Mouse (Mus musculus) granulocyte monocyte progenitor cell, adult 5-6 weeks (primary cell): ENCODE results near the gene Atp2b1. TPM values are rescaled to one million over a fixed set of nuclear protein-coding genes. Genes with fewer than 3 reads are reported as not detected.

Experiments
- ATAC-seq: replicated peaks from 2 replicates; pipeline ENCODE4 v1.8.0; 2016; ENCODE audit warnings: mild to moderate bottlenecking, moderate TSS enrichment, inconsistent platforms; ENCODE audit not compliant: poor library complexity, severe bottlenecking
- total RNA-seq, 2 experiments: library from RNA; stranded (forward) in 1 of 2; stranded (reverse) in 1 of 2; fragments of 200-712, 200-1000 nt in 1 of 2; fragments of >200 nt in 1 of 2; fragmentation: Nextera tagmentation in 1 of 2; gene quantifications; 2 replicates each; pipeline ENCODE4 v1.2.3; 2014 to 2017

Atp2b1 gene
- total RNA-seq (2014; fragmentation: Nextera tagmentation) (32.1 and 40.7 TPM in 2 replicates), total RNA-seq (2017) (54.3 and 61.8 TPM in 2 replicates)

DNA sequence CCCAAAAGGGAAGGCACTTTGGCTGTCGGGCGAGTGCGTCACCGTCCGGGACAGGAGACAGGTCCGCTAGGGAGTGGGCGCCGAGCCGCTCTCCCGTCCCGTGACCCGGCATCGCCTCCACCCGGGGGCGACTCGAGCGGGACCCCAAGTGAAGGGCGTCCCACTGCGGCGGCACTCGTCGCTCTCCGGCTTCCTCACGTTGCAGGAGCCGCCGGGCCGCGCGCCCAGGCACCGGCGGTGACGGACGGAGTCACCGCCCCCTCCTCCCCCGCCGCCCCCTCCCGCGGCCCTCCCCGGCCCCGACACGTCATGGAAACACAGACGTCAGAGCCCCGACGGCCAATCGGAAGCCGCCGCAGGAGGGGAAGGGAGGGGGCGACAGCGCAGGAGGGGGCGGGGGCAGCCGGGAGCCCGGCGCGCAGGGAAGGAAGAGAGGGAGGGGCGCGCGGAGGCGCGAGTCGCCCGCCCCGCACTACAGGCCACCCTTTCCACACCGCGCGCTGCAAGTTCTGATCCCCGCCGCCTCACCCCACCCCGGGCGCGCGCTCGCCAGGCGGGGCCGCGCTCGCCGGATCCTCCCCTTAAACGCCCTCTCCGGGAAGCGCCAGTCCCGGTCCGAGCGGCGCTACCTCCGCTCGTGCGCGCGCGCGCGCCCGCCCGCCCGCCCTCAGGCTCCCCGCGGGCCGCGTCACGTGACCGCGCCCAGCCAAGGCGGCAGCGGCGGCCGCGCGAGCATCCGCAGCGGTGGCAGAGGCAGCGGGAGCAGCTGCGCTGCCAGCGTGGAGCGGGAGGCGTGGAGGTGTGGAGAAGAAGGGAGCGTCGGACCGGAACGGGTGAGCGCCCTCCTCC, at the start of gene Atp2b1:
Atp2b1 (plus strand) TSS at position 446 of the 849 bp plus-strand sequence.
- ATAC-seq, result peak; percentile 76

DNA sequence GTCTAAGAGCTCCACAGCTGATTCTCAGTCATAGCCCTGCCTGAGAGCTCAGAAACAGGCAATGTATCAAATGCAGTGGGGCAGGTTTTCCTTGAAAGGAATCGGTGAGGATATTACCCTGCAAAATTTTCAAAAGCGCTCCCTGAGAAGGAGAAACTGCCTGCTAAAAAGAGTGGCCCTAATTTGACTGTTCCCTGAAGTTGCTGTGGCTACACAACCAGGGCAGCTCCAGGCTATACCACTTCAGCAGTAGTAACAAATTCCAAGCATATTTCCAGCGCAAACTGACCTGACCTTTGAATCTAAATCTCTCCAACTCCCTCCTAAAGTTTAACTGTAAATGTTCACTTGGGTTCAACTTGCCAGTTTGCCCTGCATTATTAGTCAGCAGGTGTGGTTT, 49.4 kb upstream of the Atp2b1 start:
- no peak for ATAC-seq

DNA sequence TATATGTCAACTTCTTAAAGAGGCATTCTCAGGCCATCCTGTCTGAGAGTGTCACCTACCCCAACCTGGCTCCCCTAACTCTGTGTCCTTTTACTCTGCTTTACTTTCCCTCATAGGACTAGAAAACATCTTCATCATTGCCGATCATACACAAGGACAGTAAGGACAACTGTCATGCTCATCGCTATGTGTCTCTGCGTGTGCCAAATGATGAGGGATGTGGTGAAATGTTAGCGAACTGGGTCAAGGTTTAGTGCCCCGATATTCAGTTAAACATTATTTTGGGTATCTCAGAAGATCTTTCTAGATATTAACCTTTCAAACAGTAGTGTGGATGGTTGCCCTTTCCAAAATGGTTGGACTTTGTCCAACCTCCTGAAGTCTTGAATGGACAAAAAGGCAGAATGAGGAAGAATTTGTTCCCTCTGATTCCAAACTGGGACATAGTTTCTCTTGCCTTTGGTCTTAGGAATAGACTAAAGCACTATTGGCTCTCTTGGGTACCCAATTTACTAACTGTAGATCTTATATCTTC, 47.3 kb upstream of the Atp2b1 start:
- no peak for ATAC-seq

DNA sequence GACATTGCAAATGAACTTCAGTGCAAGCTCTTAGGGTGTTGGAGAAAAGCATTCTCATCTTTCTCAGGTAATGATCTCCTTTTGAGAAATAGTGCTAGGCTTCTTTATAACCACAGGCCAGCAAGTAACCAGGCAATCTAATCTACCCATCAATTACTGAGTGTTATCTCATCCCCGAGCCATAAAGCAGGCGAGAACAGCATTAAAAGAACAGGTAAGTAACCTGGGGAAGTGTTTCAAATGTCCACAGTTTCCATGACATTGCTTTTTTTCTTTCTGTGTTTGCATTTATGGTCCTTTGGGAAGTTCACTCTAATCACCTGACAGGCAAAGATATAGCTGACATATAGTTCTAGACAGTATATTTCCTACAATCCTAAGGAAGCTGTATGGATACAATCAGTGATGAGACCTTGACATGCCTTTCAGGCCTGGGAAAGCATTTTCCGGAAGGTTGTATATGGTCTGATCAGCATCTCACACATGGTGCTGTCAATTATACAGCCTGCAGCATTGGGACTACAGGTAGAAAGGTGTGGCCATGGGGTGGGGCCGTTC, 45.8 kb upstream of the Atp2b1 start:
- no peak for ATAC-seq

DNA sequence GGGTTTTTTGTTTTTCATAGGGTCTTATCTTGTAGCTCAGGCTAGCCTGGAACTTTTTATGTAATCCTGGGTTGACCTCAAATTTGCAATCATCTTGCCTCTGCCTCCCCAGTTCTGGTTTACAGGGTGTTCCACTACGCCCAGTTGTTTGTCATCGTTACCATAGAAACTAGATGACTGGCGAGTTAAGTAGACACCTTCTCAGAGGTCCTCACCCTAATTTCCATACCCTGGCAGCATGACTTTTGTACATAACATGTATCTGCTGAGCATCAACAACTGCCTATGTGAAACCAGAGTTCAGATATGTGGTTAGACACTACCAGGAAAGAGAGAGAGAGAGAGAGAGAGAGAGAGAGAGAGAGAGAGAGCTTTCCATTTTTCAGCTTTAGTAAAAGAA, 36.4 kb upstream of the Atp2b1 start:
- ATAC-seq, result peak; percentile 20

DNA sequence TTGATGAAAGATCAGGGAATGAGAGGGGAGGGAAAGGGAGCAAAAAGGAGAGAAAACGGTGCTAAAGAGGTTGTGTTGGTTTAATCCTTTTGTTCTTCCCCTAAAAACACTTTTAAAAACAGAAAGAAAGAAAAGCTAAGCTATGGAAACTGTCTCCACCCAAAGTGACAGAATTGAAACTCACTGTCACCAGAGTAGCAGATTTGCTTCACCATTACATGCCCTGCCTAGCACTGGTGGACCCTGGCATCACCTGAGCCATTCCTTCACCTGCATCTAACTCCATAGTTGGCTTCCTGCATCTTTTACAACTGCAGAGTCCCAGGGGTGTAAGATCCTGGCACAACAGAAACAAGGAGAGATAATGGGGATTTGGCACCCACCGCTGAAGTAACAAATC, 35.6 kb upstream of the Atp2b1 start:
- ATAC-seq, result no peak

DNA sequence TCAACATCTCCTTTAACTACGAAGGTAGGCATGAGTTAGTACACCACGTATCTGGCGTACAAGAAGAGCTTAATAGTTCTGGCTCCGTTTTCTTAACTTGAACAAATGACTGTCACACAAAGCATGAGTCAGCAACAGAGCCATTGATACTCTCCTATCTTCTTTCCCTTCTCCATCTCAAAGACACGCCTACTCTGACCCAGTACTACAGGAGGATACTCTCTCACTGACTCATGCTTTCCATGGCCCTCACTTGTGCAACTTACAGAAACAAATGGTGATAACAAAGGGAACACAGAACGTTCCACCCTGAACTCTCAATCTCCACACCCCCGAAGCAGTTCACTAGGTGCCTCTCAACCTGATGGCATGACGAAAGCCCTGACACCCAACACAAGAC, 34.1 kb upstream of the Atp2b1 start:
- ATAC-seq, result peak; percentile 70

DNA sequence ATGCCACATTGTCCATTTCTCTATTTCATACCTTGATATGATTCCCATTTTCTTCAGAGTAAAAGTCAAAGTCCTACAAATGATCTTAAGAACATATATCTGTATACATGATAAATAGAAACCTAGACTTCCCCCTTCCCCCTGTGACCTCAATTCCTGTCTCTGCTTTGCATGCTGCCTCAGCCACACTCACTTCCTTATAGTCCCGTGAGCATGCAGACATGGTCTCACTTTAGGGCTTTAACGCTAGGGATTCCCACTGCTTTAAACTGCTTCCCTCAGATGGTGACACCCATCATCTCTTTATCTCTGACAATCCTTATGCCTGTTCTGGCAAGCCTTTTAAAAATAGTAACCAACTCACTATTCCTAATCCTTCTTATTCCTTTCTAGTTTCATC, 33.5 kb upstream of the Atp2b1 start:
- peak; percentile 80 for ATAC-seq

DNA sequence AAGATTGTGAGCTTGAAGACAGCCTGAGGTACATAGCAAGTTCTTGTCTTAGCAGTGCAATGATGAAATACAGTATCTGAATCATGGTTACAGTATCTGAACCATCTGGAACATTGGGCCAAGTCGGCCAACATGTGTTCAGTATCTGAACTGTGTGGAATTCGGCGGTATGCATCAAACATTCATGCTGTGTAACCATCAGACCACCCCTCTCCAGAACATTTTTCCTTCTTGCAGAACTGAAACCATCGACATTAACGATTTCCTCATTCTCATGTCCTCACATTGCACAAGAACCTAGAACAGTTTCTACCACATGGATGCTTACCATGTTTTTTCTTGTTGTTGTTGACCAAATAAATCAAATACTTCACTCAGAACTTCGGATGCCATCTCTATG, 32.7 kb upstream of the Atp2b1 start:
- ATAC-seq, result peak; percentile 64

DNA sequence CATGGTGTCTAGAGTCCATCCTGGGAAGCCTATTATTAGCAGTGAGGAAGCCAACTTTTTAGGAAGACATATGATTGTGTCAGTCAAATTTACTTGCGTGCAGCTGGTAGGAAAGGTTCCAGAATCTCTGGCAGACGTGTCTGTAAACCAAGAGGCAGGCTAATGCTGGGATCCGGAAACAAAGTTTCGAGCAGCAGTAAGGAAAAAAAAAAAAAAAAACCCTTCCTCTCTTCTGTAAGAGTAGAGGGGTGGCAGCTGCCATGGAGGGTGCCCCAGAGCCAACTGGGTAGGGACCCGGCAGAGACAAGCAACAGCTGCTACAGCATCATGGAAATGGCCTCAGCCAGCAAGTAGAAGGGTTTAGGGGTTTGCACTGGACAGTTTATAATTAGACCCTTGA, 31.6 kb upstream of the Atp2b1 start:
- no peak for ATAC-seq

DNA sequence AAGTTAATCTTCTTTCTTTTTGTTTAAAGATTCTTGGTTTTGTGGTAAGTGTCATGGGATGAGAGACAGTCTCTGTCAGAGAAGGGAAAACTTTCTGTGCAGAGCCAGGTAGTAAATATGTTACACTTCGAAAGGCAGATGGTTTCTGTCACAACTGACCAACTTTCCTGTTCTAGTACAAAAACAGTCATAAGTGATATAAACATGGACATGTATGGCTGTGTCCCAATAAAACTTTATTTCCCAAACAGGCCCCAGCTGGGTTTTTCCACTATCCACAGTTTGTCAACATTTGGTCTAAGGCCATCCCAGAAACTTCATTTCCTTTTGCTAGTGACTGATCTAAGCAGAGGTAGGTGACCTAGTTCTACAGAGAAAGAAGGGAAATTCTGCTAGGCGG, 29.8 kb upstream of the Atp2b1 start:
- ATAC-seq, result no peak

DNA sequence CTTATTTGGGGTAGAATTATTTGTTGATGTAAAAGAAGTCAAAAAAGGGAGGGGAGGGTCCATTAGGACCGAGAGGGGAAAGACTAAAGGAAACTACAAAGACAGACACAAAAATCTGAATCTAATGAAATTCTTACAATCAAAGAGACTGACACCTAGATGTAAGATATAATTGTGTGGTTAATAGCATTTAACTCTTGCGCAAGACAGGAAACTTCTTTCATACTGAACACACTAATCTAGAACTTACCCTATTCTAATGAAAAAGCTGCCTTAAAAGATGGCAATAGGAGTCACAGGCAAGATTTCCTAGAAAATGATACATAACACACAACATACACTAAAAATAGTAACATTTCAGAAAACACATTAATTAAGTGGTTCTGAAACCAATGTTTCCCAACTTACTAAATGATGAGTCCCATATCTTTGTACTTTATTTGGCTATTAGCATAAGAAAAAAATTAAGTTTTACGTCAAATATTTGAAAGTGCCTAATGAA, 27.4 kb upstream of the Atp2b1 start:
- peak; percentile 53; the same call in 1 of the 2 replicates for ATAC-seq

DNA sequence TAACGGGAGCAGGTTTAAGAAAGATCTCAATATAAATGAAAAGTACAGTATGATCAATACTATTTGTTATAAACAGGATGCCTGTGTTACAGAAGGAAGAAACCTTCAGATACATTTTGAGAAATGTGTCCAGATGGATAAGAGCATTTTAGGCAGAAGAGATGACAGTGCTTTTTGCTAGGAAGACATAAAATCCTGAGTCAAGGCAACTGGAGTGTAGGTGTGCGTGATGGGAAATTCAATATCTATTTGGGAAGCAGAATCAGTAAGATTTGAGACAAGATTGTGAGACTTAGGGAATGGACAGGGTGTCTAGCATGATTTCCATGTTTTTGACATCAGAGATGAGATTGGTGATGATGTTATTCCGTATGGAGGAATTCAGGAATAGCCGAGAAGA, 22.8 kb upstream of the Atp2b1 start:
- ATAC-seq, result no peak

DNA sequence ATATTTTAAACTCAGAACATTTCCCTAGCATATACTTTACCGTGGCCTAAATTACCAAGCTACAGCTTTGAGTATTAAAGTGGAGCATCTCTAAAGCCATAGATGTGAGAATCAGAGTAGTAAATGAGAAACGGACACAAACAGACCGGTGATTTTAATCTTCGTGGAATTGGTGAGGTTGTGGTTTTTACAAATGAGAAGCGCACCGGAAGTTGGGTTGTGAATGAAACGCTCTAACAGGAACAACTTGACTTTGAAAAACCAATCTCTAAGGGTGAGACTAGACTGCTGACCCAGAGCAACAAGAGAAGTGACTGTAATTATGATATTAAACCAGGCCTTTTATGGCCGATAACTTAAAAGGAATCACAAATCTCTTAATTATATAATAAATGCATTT, 16.7 kb upstream of the Atp2b1 start:
- peak; percentile 22; the same call in 1 of the 2 replicates for ATAC-seq

DNA sequence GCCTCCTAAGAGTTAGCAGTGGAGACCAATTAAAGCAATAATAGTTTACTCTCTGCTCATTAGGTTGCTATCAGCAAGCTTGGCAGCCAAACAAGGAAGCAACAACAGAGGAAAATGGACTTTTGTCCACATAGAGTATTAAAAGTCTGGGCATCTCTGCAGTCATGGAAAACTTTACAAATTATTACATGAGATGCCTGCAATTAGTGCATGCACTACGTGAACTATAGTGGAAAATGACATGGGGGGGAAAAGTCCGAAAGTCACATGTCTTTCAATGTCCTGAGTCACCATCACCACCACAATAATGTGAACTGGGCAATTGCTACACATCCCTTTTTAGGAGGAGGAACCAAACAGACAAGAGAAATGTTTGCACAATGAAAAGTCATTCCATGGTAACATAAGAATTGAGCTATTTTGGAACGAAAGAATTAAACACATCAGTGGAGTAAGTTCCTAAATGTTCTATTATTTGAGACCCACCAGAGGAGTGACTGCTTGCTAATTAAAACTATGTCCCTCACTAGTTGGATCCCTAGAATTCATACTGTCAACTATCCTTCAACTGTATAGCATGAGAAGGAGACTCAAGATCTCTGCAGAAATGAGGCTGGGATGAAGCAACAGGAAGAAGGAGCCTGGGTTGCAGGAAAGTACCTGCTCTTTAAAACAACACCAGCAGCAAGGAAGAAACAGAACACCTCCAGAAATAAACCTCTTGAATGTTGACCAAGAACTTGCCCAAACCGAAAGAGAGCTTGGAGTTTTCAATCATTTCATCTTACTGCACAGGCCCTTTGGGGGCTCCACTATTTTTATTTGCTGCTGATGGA, 16.1 kb upstream of the Atp2b1 start:
- peak; percentile 90 for ATAC-seq

DNA sequence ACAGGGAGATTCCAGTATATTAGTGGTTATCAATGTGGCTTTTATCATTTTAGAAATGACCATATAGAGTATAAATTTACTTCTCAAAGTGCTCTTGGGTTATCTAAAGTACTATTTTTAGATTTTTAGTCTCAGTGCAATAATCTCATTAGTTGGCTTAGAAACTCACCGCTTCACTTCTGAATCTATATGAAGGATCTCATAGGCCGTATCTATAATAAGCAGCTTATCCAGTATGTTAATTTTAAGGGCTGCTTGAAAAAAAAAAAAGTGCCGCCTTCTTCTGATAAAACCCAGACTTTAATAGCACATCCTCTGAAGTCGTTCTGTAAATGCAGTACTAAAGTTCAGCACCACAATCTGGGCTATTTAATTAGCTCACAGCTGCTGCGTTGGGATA, 12.7 kb upstream of the Atp2b1 start:
- ATAC-seq, result no peak

DNA sequence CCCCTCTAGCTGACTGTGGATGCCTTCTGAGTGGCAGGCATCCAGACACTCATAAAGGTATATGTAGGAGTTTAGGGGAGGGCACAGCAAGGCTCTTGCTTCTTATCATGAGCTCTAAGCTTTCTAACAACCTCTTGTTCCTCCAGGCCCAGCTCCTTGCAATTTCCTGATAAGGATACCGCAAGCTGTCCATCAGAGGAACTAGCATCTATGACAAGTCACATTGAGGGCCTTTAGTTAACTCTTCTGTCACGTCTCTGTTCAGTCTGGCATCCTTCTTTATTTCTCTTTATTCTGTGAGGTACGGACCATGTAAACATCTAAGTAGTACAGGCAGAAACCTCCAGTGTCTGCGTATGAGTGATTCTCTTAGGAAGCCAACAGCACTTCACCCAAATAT, 8.2 kb upstream of the Atp2b1 start:
- ATAC-seq, result peak; percentile 82

DNA sequence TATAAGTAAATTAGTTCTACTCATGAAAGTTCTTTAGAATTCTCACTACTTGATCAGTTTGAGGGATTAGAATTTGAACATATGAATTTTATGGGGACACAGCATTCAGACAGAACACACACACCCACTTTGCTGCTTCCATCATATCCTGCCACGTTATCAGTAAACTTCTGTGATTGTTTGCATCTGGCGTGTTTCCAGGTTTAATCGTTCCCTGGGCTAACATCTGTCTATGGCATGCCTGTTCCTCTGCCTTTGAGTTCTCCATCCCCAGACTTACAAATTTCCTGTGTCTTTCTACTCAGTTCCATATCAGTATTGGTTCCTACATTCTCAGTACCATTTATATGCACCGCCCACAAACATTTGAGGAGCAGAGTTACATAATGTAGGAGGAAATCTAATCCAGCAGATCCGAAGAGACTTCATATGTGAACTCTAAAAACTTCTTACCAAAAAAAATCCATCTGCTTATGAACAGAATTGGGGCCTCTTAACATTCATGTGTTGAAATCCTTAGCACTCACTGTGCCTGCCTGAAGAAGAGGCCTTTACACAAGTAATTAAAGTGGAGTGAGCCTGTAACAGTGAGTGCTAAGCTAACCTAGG, 7.2 kb upstream of the Atp2b1 start:
- peak; percentile 38; the same call in 1 of the 2 replicates for ATAC-seq

DNA sequence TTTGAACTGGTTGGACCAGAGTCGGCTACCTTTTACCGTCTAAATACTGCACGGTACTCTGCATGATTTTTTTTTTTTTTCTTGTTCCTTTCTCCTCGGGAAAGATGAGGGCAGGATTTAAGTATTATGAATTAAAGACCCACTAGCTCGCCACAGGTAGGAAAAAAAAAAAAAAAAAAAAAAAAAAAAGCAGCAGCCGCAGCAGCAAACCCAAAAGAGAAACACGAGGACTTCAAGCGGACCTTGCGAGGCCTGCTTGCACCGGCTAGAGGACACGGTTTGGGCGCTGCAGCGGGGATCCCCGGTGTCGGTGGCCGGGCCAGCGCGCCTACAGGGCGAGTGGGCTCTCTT, 621 bp upstream of the Atp2b1 start:
- no peak for ATAC-seq

DNA sequence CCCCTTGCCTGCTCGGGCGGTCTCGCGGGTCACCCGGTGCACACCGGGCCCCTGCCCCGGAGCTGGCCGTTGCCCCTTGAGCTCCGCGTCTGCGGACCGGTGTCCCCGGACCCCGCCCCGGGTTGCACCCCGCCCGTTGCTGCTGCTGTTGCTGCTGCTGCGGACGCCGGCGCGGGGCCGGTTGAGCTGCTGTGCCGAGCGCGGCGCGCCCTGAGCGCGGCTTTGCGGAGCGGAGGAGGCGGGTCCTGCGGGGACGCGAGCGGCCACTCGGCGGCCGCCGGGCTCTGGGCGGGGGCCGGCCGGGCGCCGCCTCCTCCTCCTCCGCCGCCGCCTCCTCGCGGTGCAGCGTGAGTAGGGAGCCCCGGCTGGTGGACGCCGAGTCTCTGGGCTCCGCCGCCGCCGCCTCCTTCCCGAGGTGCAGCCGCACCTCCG, 620 bp downstream of the Atp2b1 start:
- ATAC-seq, result peak; percentile 54
